Mouse (Mus musculus) neural tube, embryonic 15.5 days (tissue): ENCODE measurements around the gene Krt16. TPM values are rescaled to one million over a fixed set of nuclear protein-coding genes. Genes with fewer than 3 reads are reported as not detected.

Experiments used
- ATAC-seq: fragments of 200-750 bp; cut with Nextera tagmentation; 2 replicates; pipeline ENCODE4 v1.8.0; 2017; ENCODE audit warnings: mild to moderate bottlenecking, moderate TSS enrichment, moderate library complexity; ENCODE audit not compliant: low FRiP score
- H3K27ac ChIP-seq: fragments of 300-500 bp; sonication (generic); replicated peaks from 2 replicates; pipeline ENCODE4 v1.5.1; 2015; ENCODE audit warnings: mild to moderate bottlenecking, inconsistent platforms
- H3K27me3 ChIP-seq: fragments of 300-500 bp; sonication (generic); replicated peaks from 2 replicates; pipeline ENCODE4 v1.6.1; 2015; ENCODE audit warnings: inconsistent platforms
- H3K36me3 ChIP-seq: fragments of 300-500 bp; sonication (generic); 2 replicates; pipeline ENCODE4 v1.6.1; 2015; ENCODE audit warnings: inconsistent platforms
- H3K4me1 ChIP-seq: fragments of 300-500 bp; sonication (generic); 2 replicates; pipeline ENCODE4 v1.6.1; 2015; ENCODE audit warnings: inconsistent platforms
- H3K4me2 ChIP-seq: fragments of 300-500 bp; sonication (generic); 2 replicates; pipeline ENCODE4 v1.6.1; 2015; ENCODE audit warnings: inconsistent platforms, mild to moderate bottlenecking, moderate library complexity
- H3K4me3 ChIP-seq: fragments of 300-500 bp; sonication (generic); replicated peaks from 2 replicates; pipeline ENCODE4 v1.5.1; 2015; ENCODE audit warnings: mild to moderate bottlenecking, inconsistent platforms
- H3K9ac ChIP-seq: fragments of 300-500 bp; sonication (generic); replicated peaks from 2 replicates; pipeline ENCODE4 v1.6.1; 2015; ENCODE audit warnings: mild to moderate bottlenecking, inconsistent platforms
- H3K9me3 ChIP-seq: fragments of 300-500 bp; sonication (generic); replicated peaks from 2 replicates; pipeline ENCODE4 v1.6.1; 2016; ENCODE audit warnings: inconsistent platforms
- WGBS: fragments of 180-500 bp; shearing (Covaris S2); methylation state at CpG from one replicate; pipeline ENCODE4 v1.1.7; 2015; ENCODE audit warnings: mixed read lengths; 5-methylcytosine and 5-hydroxymethylcytosine counted together
- polyA plus RNA-seq: library from polyadenylated mRNA; unstranded; fragments of >200 nt; fragmentation: Nextera tagmentation; extraction: Ambion mirVana; gene quantifications from 2 replicates; pipeline ENCODE4 v1.2.1, GENCODE M21; 2015

Krt16 gene
- 0.27 TPM in 1 of 2 replicates, not detected in the other for polyA plus RNA-seq

DNA sequence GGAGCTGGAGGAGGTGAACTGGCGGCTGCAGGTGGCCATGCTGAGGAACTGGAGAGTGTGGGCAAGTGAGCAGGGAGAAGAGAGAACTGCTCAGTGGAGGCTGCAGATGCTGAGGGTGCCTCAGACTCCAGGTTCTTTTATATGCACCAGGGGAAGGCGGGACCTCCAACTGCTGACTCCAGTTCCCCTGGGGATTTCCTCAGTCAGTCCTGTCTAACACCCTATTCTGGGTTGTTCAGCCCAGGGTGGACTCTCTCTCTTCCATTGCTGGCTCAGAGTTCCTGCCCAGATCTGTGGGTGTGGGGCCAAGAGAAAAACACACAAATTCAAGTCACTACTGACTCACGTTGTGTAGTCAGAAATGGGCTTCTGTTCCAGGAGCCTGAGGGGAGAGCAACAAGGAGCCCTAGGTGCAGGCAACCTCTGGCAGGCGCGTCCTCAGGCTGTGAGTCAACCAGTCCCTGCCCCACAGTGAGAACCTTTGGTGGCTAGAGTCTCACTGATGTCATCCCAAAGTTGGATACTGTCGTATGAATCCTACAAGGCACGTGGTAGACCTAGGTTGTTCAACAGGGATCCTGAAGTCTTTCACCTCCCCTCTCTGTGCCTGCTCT is at the start of gene Krt16:
Gene Krt16, minus strand, starts transcription at position 51 of the 614 bp plus-strand sequence.
- Histone ChIP-seq H3K4me3 (no peak within 1 kb of the TSS), H3K27me3 (no peaks in the 10 kb centered on the region), H3K9ac (no peak within 1 kb of the TSS), H3K9me3 (no peaks in the 10 kb centered on the region), H3K36me3 (no peaks in the 10 kb centered on the region), H3K4me1 (no peaks in the 10 kb centered on the region), H3K27ac (no peak within 1 kb of the TSS), H3K4me2 (no peak within 1 kb of the TSS)
- ATAC-seq: no peak
- 86% methylated on average over 7 of the region's 7 CpGs for WGBS

- Histone ChIP-seq H3K27ac (no peak overlapping the region), H3K9ac (no peak overlapping the region), H3K36me3 (no peaks in the 10 kb centered on the region), H3K9me3 (no peaks in the 10 kb centered on the region), H3K4me3 (peak overlapping the region; percentile 20; the same call in 1 of the 2 replicates), H3K27me3 (no peaks in the 10 kb centered on the region), H3K4me1 (peaks cover 9% of the 10 kb centered on the region), H3K4me2 (peak overlapping the region; percentile 46)
- WGBS: 41% methylated on average over 5 of the region's 5 CpGs
- ATAC-seq: no peak
These were observed 49.1 kb upstream of the Krt16 start for GRCm38 (mm10) chr11:100297801-100298200.

- Histone ChIP-seq H3K9me3 (no peaks in the 10 kb centered on the region), H3K4me3 (no peak overlapping the region), H3K36me3 (no peaks in the 10 kb centered on the region), H3K9ac (no peak overlapping the region), H3K4me1 (peaks cover 9% of the 10 kb centered on the region), H3K27me3 (no peaks in the 10 kb centered on the region), H3K4me2 (peak overlapping the region; percentile 40; the same call in 1 of the 2 replicates), H3K27ac (no peak overlapping the region)
- peak; percentile 43 for ATAC-seq
- 10% methylated on average over 10 of the region's 10 CpGs for WGBS
These were observed 46.6 kb upstream of the Krt16 start for GRCm38 (mm10) chr11:100295308-100295707.

DNA sequence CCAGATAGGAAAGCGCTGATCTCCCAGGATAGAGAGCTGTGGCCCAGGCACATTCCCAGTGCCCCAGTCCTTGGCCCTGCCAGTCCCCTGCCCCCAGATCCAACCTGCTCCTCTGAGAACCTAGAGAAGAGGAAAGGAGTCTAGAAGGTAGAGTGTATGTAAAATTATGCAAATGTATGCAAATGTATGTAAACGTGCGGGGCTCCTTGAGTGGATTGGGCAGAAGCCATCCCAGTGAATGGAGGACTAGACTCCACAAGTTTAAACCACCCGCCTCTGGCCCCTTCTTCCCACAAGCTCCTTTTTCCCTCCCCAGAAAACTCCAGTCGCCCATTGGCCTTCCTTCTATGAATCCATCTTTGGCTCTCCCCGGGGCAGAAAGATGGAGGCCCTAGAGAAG is 44.2 kb upstream of the Krt16 start:
- no peaks in the 10 kb centered on the region for H3K27me3 ChIP-seq
- ATAC-seq: no peak
- WGBS: 42% methylated on average over 6 of the region's 6 CpGs

DNA sequence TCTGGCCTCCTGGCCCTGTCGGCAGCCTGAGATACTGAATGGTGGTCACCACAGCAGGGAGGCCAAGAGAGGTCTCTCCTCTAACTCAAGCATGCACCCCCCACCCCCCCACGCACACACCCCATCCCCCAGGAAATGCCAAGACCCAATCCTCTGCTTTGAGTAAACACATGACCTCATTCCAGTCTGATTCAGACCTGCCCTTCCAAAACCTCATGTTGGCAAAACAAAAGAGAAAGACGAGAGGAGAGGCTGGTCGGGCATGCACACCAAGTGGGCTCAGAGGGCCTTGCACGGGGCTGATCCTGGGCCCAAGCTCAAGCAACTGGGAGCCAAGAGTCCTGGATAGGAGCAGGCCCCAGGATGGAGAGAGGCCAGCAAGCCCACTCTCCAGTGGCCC is 41.5 kb upstream of the Krt16 start:
- WGBS: 52% methylated on average over 5 of the region's 5 CpGs
- Histone ChIP-seq H3K4me1 (peaks cover 5% of the 10 kb centered on the region), H3K9me3 (no peaks in the 10 kb centered on the region), H3K4me3 (no peak overlapping the region), H3K27me3 (no peaks in the 10 kb centered on the region), H3K36me3 (no peaks in the 10 kb centered on the region), H3K4me2 (no peak overlapping the region), H3K9ac (no peak overlapping the region), H3K27ac (no peak overlapping the region)
- ATAC-seq: no peak

More for the DNA sequence above, 44.2 kb upstream of the Krt16 start:
- no peak overlapping the region for H3K27ac ChIP-seq
- H3K9ac ChIP-seq: no peak overlapping the region
- H3K4me2 ChIP-seq: no peak overlapping the region
- no peaks in the 10 kb centered on the region for H3K36me3 ChIP-seq
- no peak overlapping the region for H3K4me3 ChIP-seq
- H3K4me1 ChIP-seq: peaks cover 5% of the 10 kb centered on the region
- no peaks in the 10 kb centered on the region for H3K9me3 ChIP-seq

DNA sequence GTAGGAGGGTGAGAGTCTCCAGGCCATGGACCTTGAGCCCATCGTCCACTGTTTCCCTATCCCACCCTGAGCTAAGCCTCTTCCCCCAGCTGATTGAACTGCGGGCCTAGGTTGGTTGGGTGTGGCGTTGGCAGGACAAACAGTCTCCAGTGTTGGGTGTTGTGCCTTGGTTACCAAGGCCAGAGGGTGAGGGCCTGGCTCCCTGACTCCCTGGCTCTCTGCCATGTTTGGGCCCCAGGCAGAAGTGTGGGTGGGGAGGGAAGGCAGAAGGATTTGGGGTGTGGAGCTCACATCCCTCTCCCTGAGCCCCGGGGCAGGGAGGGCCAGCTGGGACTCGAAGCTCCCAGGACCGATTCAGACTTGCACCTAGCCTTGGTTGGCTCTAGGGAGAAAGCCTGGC is 40.2 kb upstream of the Krt16 start:
- Histone ChIP-seq H3K4me2 (no peak overlapping the region), H3K27ac (no peak overlapping the region), H3K9me3 (no peaks in the 10 kb centered on the region), H3K36me3 (no peaks in the 10 kb centered on the region), H3K4me1 (peaks cover 2% of the 10 kb centered on the region; the same call in 1 of the 2 replicates), H3K9ac (no peak overlapping the region), H3K27me3 (no peaks in the 10 kb centered on the region), H3K4me3 (no peak overlapping the region)
- 84% methylated on average over 6 of the region's 6 CpGs for WGBS
- no peak for ATAC-seq

- no peak for ATAC-seq
- Histone ChIP-seq H3K27me3 (no peaks in the 10 kb centered on the region), H3K27ac (no peak overlapping the region), H3K9me3 (no peaks in the 10 kb centered on the region), H3K4me3 (no peak overlapping the region), H3K36me3 (no peaks in the 10 kb centered on the region), H3K9ac (no peak overlapping the region), H3K4me1 (peaks cover 9% of the 10 kb centered on the region; the same call in 1 of the 2 replicates), H3K4me2 (no peak overlapping the region)
- WGBS: 47% methylated on average over 10 of the region's 10 CpGs
These were observed 38.3 kb upstream of the Krt16 start for GRCm38 (mm10) chr11:100287024-100287423.

DNA sequence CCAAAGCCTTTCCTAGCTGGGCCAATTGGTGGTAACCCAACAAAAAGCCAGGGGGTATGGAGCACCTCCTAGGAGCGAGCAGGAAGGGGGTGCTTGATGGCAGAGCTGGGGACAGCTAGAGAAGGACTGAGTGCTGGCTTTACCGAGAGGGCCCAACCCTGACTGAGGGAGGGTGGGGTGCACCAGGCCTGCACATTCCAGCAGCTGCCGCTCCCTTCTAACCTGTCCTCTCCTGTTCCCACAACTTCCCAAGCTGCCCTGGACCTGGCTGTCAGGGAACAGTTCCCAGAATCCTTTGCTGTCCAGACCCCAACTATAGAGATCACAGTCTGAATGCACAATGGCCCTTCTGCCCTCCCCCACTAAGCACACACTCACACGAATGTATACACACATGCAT is 36.3 kb upstream of the Krt16 start:
- no peak overlapping the region for H3K9ac ChIP-seq
- no peak overlapping the region for H3K27ac ChIP-seq
- ATAC-seq: no peak
- peaks cover 12% of the 10 kb centered on the region; the same call in 1 of the 2 replicates for H3K4me1 ChIP-seq
- H3K4me2 ChIP-seq: no peak overlapping the region
- no peaks in the 10 kb centered on the region for H3K27me3 ChIP-seq
- WGBS: 77% methylated on average over 4 of the region's 4 CpGs
- no peaks in the 10 kb centered on the region for H3K36me3 ChIP-seq
- no peaks in the 10 kb centered on the region for H3K9me3 ChIP-seq
- H3K4me3 ChIP-seq: no peak overlapping the region

- H3K27ac ChIP-seq: no peak overlapping the region
- no peak overlapping the region for H3K4me2 ChIP-seq
- 22% methylated on average over 10 of the region's 10 CpGs for WGBS
- no peak; the same call in 1 of the 2 replicates for ATAC-seq
- H3K36me3 ChIP-seq: no peaks in the 10 kb centered on the region
- peaks cover 12% of the 10 kb centered on the region; the same call in 1 of the 2 replicates for H3K4me1 ChIP-seq
- no peak overlapping the region for H3K4me3 ChIP-seq
- H3K27me3 ChIP-seq: no peaks in the 10 kb centered on the region; the same call in 1 of the 2 replicates
- no peaks in the 10 kb centered on the region for H3K9me3 ChIP-seq
- H3K9ac ChIP-seq: no peak overlapping the region
These were observed 33.8 kb upstream of the Krt16 start for GRCm38 (mm10) chr11:100282549-100282948.

DNA sequence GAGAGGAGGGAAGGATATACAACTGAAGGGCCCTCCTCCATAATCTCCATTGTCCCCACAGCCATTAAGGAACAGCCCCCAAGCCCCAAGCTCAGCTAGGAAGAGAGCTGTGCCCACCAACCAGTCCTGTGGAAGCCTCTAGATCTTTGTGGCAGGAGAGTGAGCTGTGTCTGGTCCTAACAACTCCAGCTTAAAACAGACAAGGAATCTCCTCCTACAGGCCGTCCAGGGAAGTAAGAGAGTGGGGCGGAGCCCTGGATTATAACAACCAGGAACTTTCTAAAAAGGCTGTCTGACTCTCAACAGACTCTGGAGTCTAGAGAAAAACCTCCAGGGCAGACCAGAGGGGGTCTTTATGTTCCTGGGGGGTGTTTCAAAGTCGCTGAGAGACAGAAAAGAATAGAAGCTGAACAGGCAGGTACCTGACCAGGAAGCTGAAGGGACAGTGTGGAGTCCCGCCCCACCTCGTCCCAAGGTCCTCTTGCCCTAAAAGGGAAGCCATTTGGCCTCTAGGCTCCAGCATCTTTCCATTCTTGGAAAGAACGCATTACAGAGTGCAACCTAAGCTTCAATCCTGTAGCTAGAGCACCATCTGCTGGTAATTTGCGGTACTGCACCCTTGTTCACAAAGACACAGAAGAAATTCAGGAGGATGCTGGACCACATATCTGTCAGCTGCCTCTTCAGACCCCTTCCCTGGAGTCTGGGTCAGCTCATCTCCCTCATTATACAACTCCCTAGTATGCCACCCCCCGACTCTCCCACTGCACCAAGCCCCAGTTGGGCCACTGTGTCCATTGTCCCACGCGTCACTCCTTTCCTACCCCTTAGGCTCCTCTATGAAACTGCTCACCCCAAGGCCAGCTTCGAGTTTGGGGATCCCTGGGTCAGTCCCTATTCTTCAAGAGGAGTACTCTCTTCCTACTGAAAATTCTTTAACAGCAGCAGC is 33.2 kb upstream of the Krt16 start:
- ATAC-seq: peak; percentile 63; the same call in 1 of the 2 replicates
- H3K4me2 ChIP-seq: no peak overlapping the region
- WGBS: 18% methylated on average over 11 of the region's 11 CpGs

DNA sequence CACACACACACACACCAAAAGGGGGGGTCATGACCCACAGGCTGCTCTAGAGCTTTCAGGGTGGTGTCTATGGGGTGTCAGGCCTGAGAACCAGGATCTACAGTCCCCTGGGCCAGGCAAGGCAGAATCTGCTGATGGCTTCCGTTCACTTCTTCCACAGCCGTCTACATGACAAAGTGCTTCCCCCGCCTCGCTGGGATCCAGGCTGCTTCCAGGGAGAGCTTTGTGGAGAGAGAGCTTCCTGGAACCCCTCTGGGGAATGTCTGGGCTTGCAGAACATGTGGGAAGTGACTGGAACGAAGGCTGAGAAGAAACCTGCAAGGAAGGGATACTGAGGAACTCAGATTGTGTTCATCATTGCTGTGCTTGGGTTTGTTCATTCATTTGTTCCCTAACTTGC is 30.1 kb upstream of the Krt16 start:
- Histone ChIP-seq H3K9me3 (no peaks in the 10 kb centered on the region), H3K27me3 (no peaks in the 10 kb centered on the region; the same call in 1 of the 2 replicates), H3K36me3 (no peaks in the 10 kb centered on the region), H3K9ac (no peak overlapping the region), H3K4me2 (no peak overlapping the region), H3K4me1 (peaks cover 10% of the 10 kb centered on the region; the same call in 1 of the 2 replicates), H3K4me3 (no peak overlapping the region), H3K27ac (no peak overlapping the region)
- ATAC-seq: no peak
- WGBS: 55% methylated on average over 5 of the region's 5 CpGs

More for the DNA sequence above, 33.2 kb upstream of the Krt16 start:
- H3K27ac ChIP-seq: no peak overlapping the region
- no peaks in the 10 kb centered on the region for H3K36me3 ChIP-seq
- no peaks in the 10 kb centered on the region; the same call in 1 of the 2 replicates for H3K27me3 ChIP-seq
- no peaks in the 10 kb centered on the region for H3K9me3 ChIP-seq
- H3K4me3 ChIP-seq: no peak overlapping the region
- H3K4me1 ChIP-seq: peaks cover 10% of the 10 kb centered on the region; the same call in 1 of the 2 replicates
- H3K9ac ChIP-seq: no peak overlapping the region
